Mouse (Mus musculus): ENCODE data around the gene Dmrt1. TPM values are rescaled to one million over a fixed set of nuclear protein-coding genes. Genes with fewer than 3 reads are reported as not detected.
"Not testable (repeated sequence)": the region's sequence is repeated elsewhere in the genome, so short reads cannot be mapped to it uniquely, and the experiment has no call there.

Dmrt1 gene
- polyA plus RNA-seq (2012; rRNA removed), result not detected in 2 replicates

GRCm38 (mm10) chr19:25505360-25506196 lies at the start of gene Dmrt1:
Gene Dmrt1 (plus strand): TSS chr19:25505618.
- DNase-seq (ENCODE audit: low spot score), result no peak

GRCm38 (mm10) chr19:25460760-25461159 lies 44.7 kb upstream of the Dmrt1 start:
- no peak for DNase-seq (ENCODE audit: low spot score)

GRCm38 (mm10) chr19:25461553-25462320 lies 43.7 kb upstream of the Dmrt1 start:
- no peak for DNase-seq (ENCODE audit: low spot score)

GRCm38 (mm10) chr19:25475806-25476205 lies 29.6 kb upstream of the Dmrt1 start:
- DNase-seq (ENCODE audit: low spot score), result not testable (repeated sequence)

- no peak for DNase-seq (ENCODE audit: low spot score)
Measured at GRCm38 (mm10) chr19:25479152-25479669, 26.2 kb upstream of the Dmrt1 start.

GRCm38 (mm10) chr19:25480820-25481219 lies 24.6 kb upstream of the Dmrt1 start:
- no peak for DNase-seq (ENCODE audit: low spot score)

- no peak for DNase-seq (ENCODE audit: low spot score)
Measured at GRCm38 (mm10) chr19:25486561-25486960, 18.9 kb upstream of the Dmrt1 start.

- DNase-seq (ENCODE audit: low spot score), result no peak
Measured at GRCm38 (mm10) chr19:25487350-25487749, 18.1 kb upstream of the Dmrt1 start.

GRCm38 (mm10) chr19:25488546-25488945 lies 16.9 kb upstream of the Dmrt1 start:
- no peak for DNase-seq (ENCODE audit: low spot score)

GRCm38 (mm10) chr19:25489546-25489945 lies 15.9 kb upstream of the Dmrt1 start:
- no peak for DNase-seq (ENCODE audit: low spot score)

- no peak for DNase-seq (ENCODE audit: low spot score)
Measured at GRCm38 (mm10) chr19:25497434-25497833, 8.0 kb upstream of the Dmrt1 start.

GRCm38 (mm10) chr19:25504878-25505277 lies 540 bp upstream of the Dmrt1 start:
- no peak for DNase-seq (ENCODE audit: low spot score)

GRCm38 (mm10) chr19:25506616-25507015 lies 1.2 kb downstream of the Dmrt1 start:
- DNase-seq (ENCODE audit: low spot score), result no peak

- DNase-seq (ENCODE audit: low spot score), result no peak
Measured at GRCm38 (mm10) chr19:25514986-25515530, 9.6 kb downstream of the Dmrt1 start.

- DNase-seq (ENCODE audit: low spot score), result no peak
Measured at GRCm38 (mm10) chr19:25524156-25524555, 18.7 kb downstream of the Dmrt1 start.

- no peak for DNase-seq (ENCODE audit: low spot score)
Measured at GRCm38 (mm10) chr19:25525726-25526125, 20.3 kb downstream of the Dmrt1 start.

- DNase-seq (ENCODE audit: low spot score), result no peak
Measured at GRCm38 (mm10) chr19:25529673-25530072, 24.3 kb downstream of the Dmrt1 start.

- DNase-seq (ENCODE audit: low spot score), result no peak
Measured at GRCm38 (mm10) chr19:25545714-25546340, 40.4 kb downstream of the Dmrt1 start.

GRCm38 (mm10) chr19:25547086-25547643 lies 41.7 kb downstream of the Dmrt1 start:
- no peak for DNase-seq (ENCODE audit: low spot score)

- DNase-seq (ENCODE audit: low spot score), result no peak
Measured at GRCm38 (mm10) chr19:25550346-25550745, 44.9 kb downstream of the Dmrt1 start.

- no peak for DNase-seq (ENCODE audit: low spot score)
Measured at GRCm38 (mm10) chr19:25551053-25551452, 45.6 kb downstream of the Dmrt1 start.

GRCm38 (mm10) chr19:25564430-25564829 lies 59.0 kb downstream of the Dmrt1 start:
- no peak for DNase-seq (ENCODE audit: low spot score)
